Mouse (Mus musculus): ENCODE measurements around the gene B3gnt9.

GRCm38 (mm10) chr8:105235206-105235605 is 19.7 kb downstream of the B3gnt9 start:
- TF ChIP-seq CTCF (IDR thresholded peaks at IDR 0.05; ENCODE audit: borderline replicate concordance, control insufficient read depth, extremely low read depth, insufficient read depth, low read length, poor library complexity) (no peak), POLR2A (IDR thresholded peaks at IDR 0.05; ENCODE audit: control insufficient read depth, extremely low read depth, insufficient read depth, low read length, poor library complexity) (no peak)

Data from thymus, adult 2 months (tissue).